Mouse (Mus musculus) E14TG2a.4 (cell line): ENCODE data around the gene Hdgf.

Source experiments
- CTCF ChIP-seq: conservative IDR thresholded peaks from 2 replicates; pipeline ENCODE4 v1.5.1; 2014; ENCODE audit warnings: low read length
- NANOG ChIP-seq: IDR thresholded peaks from 2 replicates; pipeline ENCODE4 v1.6.1; 2014; ENCODE audit warnings: borderline replicate concordance, low read length, mixed read lengths
- POU5F1 ChIP-seq: IDR thresholded peaks from 2 replicates; pipeline ENCODE4 v1.6.1; 2014; ENCODE audit warnings: low read length, borderline replicate concordance

DNA sequence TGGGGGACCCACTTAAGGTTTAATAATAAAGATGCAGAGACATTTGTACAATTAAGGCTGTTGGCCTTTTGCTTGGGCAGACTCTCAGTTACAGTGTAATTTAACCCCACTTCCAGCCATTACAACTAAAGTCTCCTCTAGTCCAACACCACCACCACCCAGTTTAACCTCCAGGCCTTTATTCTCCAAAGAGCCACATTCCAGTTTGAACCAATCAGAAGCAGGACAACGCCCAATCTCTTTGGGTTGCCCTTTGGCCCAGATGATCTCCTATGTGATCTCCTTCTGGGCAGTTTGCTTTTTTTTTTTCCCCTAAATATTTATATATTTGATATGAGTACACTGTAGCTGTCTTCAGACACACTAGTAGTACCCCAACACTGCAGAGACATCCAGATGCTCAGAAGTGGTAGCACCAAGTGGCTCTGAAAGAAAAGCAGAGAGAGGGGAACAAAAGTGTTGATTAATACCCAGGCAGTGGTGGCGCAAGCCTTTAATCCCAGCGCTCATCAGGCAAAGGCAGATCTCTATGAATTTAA, 12.7 kb upstream of the Hdgf start:
- TF ChIP-seq CTCF (no peak), POU5F1 (no peak), NANOG (no peak)
